Mouse (Mus musculus): ENCODE data around the gene Slco4a1. TPM values are rescaled to one million over a fixed set of nuclear protein-coding genes. Genes with fewer than 3 reads are reported as not detected.

Slco4a1 gene
- polyA plus RNA-seq, 1 experiment = 13.9 TPM

GRCm38 (mm10) chr2:180474864-180475263, 18.8 kb downstream of the Slco4a1 start:
- 91% methylated on average over 3 of the region's 3 CpGs for WGBS
- H3K4me3 ChIP-seq (ENCODE audit: low read depth, low read length) = no peak overlapping the region
- H3K4me1 ChIP-seq (ENCODE audit: control insufficient read depth, insufficient read depth, insufficient read length, low read length) = no peaks in the 10 kb centered on the region
- TF ChIP-seq CTCF (IDR thresholded peaks at IDR 0.05; ENCODE audit: extremely low read depth, insufficient read length, insufficient replicate concordance, low read depth, low read length) (no peak), POLR2A (IDR thresholded peaks at IDR 0.05; ENCODE audit: low read depth, low read length) (no peak)
- H3K36me3 ChIP-seq (ENCODE audit: control insufficient read depth, insufficient read depth, low read length) = peaks cover 5% of the 10 kb centered on the region; the same call in 1 of the 2 replicates
- H3K27me3 ChIP-seq (ENCODE audit: control insufficient read depth, insufficient read depth, low read length) = no peaks in the 10 kb centered on the region
- H3K27ac ChIP-seq (ENCODE audit: insufficient read depth, low read depth, low read length) = no peak overlapping the region

DNA sequence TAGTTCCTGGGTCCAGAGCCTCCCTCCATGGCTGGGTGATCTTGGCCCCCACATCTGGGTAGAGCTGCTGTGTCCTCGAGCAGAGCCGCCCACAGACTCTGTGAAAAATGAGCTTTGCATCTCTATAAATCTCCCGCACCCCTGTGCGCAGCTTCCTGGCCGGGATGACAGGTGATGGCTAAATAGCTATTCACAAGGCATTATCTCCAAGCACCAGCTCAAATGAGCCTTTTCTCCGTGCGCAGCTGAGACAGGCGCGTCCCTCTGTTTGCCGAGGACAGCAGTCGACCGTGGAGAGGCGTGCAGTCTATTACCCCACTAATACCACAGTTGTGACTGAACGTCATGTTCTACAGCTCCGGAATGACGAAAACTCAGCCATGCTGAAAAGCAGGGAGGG, 26.2 kb downstream of the Slco4a1 start:
- no peak for TF ChIP-seq CTCF (IDR thresholded peaks at IDR 0.05; ENCODE audit: extremely low read depth, insufficient read length, insufficient replicate concordance, low read depth, low read length)
- TF ChIP-seq POLR2A (IDR thresholded peaks at IDR 0.05; ENCODE audit: low read depth, low read length) = no peak
- Histone ChIP-seq H3K27ac (ENCODE audit: insufficient read depth, low read depth, low read length) (no peak overlapping the region), H3K4me1 (ENCODE audit: control insufficient read depth, insufficient read depth, insufficient read length, low read length) (no peaks in the 10 kb centered on the region), H3K4me3 (ENCODE audit: low read depth, low read length) (no peak overlapping the region), H3K27me3 (ENCODE audit: control insufficient read depth, insufficient read depth, low read length) (0 out of 2 replicates have a peak, but pooled peaks cover 7% of the 10 kb centered on the region), H3K36me3 (ENCODE audit: control insufficient read depth, insufficient read depth, low read length) (no peaks in the 10 kb centered on the region)
- WGBS = 15% methylated on average over 16 of the region's 16 CpGs

- no peak overlapping the region for H3K4me3 ChIP-seq (ENCODE audit: low read depth, low read length)
- no peaks in the 10 kb centered on the region for H3K36me3 ChIP-seq (ENCODE audit: control insufficient read depth, insufficient read depth, low read length)
- H3K4me1 ChIP-seq (ENCODE audit: control insufficient read depth, insufficient read depth, insufficient read length, low read length) = no peaks in the 10 kb centered on the region
- TF ChIP-seq POLR2A (IDR thresholded peaks at IDR 0.05; ENCODE audit: low read depth, low read length) (no peak), CTCF (IDR thresholded peaks at IDR 0.05; ENCODE audit: extremely low read depth, insufficient read length, insufficient replicate concordance, low read depth, low read length) (no peak)
- H3K27me3 ChIP-seq (ENCODE audit: control insufficient read depth, insufficient read depth, low read length) = peaks cover 9% of the 10 kb centered on the region; the same call in 1 of the 2 replicates
- 60% methylated on average over 4 of the region's 4 CpGs for WGBS
- H3K27ac ChIP-seq (ENCODE audit: insufficient read depth, low read depth, low read length) = no peak overlapping the region
Observed at GRCm38 (mm10) chr2:180484882-180485281, 28.8 kb downstream of the Slco4a1 start.

GRCm38 (mm10) chr2:180485306-180485705, 29.3 kb downstream of the Slco4a1 start:
- no peak overlapping the region for H3K4me3 ChIP-seq (ENCODE audit: low read depth, low read length)
- no peaks in the 10 kb centered on the region for H3K36me3 ChIP-seq (ENCODE audit: control insufficient read depth, insufficient read depth, low read length)
- H3K27me3 ChIP-seq (ENCODE audit: control insufficient read depth, insufficient read depth, low read length) = peaks cover 9% of the 10 kb centered on the region; the same call in 1 of the 2 replicates
- H3K4me1 ChIP-seq (ENCODE audit: control insufficient read depth, insufficient read depth, insufficient read length, low read length) = no peaks in the 10 kb centered on the region
- WGBS = 72% methylated on average over 3 of the region's 3 CpGs
- no peak overlapping the region for H3K27ac ChIP-seq (ENCODE audit: insufficient read depth, low read depth, low read length)
- TF ChIP-seq CTCF (IDR thresholded peaks at IDR 0.05; ENCODE audit: extremely low read depth, insufficient read length, insufficient replicate concordance, low read depth, low read length) (no peak), POLR2A (IDR thresholded peaks at IDR 0.05; ENCODE audit: low read depth, low read length) (no peak)

GRCm38 (mm10) chr2:180488210-180488751, 32.2 kb downstream of the Slco4a1 start:
- TF ChIP-seq CTCF (IDR thresholded peaks at IDR 0.05; ENCODE audit: extremely low read depth, insufficient read length, insufficient replicate concordance, low read depth, low read length) (no peak), POLR2A (IDR thresholded peaks at IDR 0.05; ENCODE audit: low read depth, low read length) (no peak)
- H3K4me3 ChIP-seq (ENCODE audit: low read depth, low read length) = no peak overlapping the region
- WGBS = 24% methylated on average over 17 of the region's 17 CpGs

GRCm38 (mm10) chr2:180495906-180496305, 39.9 kb downstream of the Slco4a1 start:
- no peak overlapping the region for H3K27ac ChIP-seq (ENCODE audit: insufficient read depth, low read depth, low read length)
- no peak overlapping the region for H3K4me3 ChIP-seq (ENCODE audit: low read depth, low read length)
- peaks cover 14% of the 10 kb centered on the region for H3K27me3 ChIP-seq (ENCODE audit: control insufficient read depth, insufficient read depth, low read length)
- 60% methylated on average over 8 of the region's 8 CpGs for WGBS
- TF ChIP-seq POLR2A (IDR thresholded peaks at IDR 0.05; ENCODE audit: low read depth, low read length) (no peak), CTCF (IDR thresholded peaks at IDR 0.05; ENCODE audit: extremely low read depth, insufficient read length, insufficient replicate concordance, low read depth, low read length) (no peak)
- no peaks in the 10 kb centered on the region for H3K4me1 ChIP-seq (ENCODE audit: control insufficient read depth, insufficient read depth, insufficient read length, low read length)
- no peaks in the 10 kb centered on the region for H3K36me3 ChIP-seq (ENCODE audit: control insufficient read depth, insufficient read depth, low read length)

More at GRCm38 (mm10) chr2:180488210-180488751, 32.2 kb downstream of the Slco4a1 start:
- Histone ChIP-seq H3K36me3 (ENCODE audit: control insufficient read depth, insufficient read depth, low read length) (no peaks in the 10 kb centered on the region), H3K27ac (ENCODE audit: insufficient read depth, low read depth, low read length) (no peak overlapping the region), H3K27me3 (ENCODE audit: control insufficient read depth, insufficient read depth, low read length) (peaks cover 3% of the 10 kb centered on the region), H3K4me1 (ENCODE audit: control insufficient read depth, insufficient read depth, insufficient read length, low read length) (no peaks in the 10 kb centered on the region)

GRCm38 (mm10) chr2:180499741-180500140, 43.7 kb downstream of the Slco4a1 start, which contains the start of gene Ntsr1:
Ntsr1 (plus strand) TSS chr2:180499976.
- WGBS = 2% methylated on average over 30 of the region's 30 CpGs
- Histone ChIP-seq H3K27me3 (ENCODE audit: control insufficient read depth, insufficient read depth, low read length) (peaks cover 14% of the 10 kb centered on the region; the same call in 1 of the 2 replicates), H3K4me1 (ENCODE audit: control insufficient read depth, insufficient read depth, insufficient read length, low read length) (no peaks in the 10 kb centered on the region), H3K36me3 (ENCODE audit: control insufficient read depth, insufficient read depth, low read length) (no peaks in the 10 kb centered on the region), H3K4me3 (ENCODE audit: low read depth, low read length) (no peak within 1 kb of the TSS), H3K27ac (ENCODE audit: insufficient read depth, low read depth, low read length) (no peak within 1 kb of the TSS)
- no peak for TF ChIP-seq CTCF (IDR thresholded peaks at IDR 0.05; ENCODE audit: extremely low read depth, insufficient read length, insufficient replicate concordance, low read depth, low read length)
- TF ChIP-seq POLR2A (IDR thresholded peaks at IDR 0.05; ENCODE audit: low read depth, low read length) = no peak

Measured in small intestine, adult 2 months (tissue).